Mouse (Mus musculus): Measurements from ENCODE around the gene Iglon5.

Gene Iglon5

DNA sequence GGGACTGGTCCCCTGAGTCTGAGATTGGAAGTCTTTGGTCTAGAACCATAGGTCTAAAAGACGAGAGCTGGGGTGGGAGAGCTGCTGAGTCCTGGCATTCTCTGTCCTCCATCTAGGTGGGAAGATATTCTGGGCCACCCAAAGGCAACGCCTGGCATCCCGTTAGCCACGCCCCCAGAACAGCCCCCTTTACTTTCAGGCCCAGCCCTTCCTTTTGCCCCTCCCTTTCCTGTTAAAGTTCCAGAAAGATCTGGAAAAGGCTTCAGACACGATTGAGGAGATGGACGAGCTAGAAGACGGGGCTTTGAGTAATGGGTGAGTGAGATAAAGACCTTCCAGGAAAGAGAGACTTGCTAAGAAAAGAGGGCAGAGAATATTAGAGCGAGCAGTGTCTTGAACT, 62.5 kb downstream of the Iglon5 start, which contains the start of gene Lim2:
Gene Lim2 (plus strand): TSS at position 265 of the 400 bp plus-strand sequence.
- no peak for DNase-seq (ENCODE audit: low read depth, low spot score)

DNA sequence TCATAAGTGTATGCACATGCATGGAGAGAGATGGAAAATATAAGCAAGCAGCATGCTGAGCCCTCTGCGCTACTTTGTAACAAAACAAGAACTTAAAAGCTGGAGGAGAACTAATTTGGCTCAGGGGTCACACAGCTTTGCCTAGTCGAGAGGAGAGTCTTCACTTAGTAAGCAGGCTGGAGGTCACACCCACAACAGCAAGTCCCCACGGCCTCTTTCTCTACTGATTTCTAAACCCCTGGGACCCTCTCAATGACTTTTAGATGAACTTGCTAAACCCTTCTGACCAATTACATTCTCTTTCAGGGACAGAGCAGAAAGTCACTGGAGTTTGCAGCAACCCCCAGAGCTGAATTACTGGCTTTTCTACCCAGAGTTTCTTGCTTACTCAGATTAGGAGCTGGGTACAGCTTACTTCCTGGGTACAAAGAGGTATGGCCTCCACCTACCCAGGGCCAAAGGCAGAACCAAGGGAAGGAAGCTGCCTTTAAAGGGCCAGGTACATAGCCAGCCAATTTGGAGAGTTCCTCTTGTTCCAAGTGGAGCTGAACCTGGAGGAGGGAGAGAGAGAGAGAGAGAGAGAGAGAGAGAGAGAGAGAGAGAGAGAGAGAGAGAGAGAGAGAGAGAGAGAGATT, 65.8 kb downstream of the Iglon5 start:
- DNase-seq (ENCODE audit: low read depth, low spot score) = no peak

DNA sequence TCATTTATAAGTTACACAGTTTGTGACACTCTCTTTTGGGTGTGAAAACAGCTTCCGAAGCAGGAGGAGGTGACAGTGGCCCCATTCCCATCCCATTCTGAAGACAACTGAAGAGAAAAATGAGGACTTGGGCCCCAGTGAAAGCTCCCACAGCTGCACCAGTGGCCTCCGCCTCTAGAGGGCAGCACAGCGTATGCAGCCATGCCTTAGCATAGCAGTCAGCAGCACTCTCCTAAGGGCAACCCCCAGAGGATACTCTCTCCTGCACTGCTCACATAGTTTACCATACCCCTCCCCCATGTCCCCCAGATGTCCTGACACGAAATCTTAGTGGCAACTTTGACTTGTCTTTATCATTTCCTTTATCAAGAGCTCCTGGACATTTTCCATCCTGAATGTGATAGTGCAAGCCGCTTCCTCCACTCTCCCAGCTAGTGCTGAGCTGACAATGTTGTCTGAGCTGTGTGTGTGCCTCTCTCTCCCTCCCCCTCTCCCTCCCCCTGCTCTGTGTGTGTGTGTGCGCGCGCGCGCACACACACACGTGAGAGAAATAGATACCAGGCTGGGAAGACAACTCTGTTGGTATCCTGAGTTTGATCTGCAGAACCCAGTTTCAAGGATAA, 66.8 kb downstream of the Iglon5 start:
- DNase-seq (ENCODE audit: low read depth, low spot score) = peak; percentile 81
